Mouse (Mus musculus) hindbrain, embryonic 10.5 days (tissue): ENCODE measurements around the gene Fgf22. TPM values are rescaled to one million over a fixed set of nuclear protein-coding genes. Genes with fewer than 3 reads are reported as not detected.

ENCODE experiments used
- DNase-seq: peaks from one replicate; pipeline ENCODE4 v3.0.0-alpha.2; 2017; ENCODE audit warnings: low spot score
- H3K27ac ChIP-seq: fragments of 300-500 bp; sonication (generic); 2 replicates; pipeline ENCODE4 v1.5.1; 2016; ENCODE audit warnings: mild to moderate bottlenecking, moderate library complexity
- H3K27me3 ChIP-seq: fragments of 300-500 bp; sonication (generic); 2 replicates; pipeline ENCODE4 v1.6.1; 2016; ENCODE audit warnings: mild to moderate bottlenecking; ENCODE audit not compliant: poor library complexity, insufficient read depth, severe bottlenecking
- H3K36me3 ChIP-seq: fragments of 300-500 bp; sonication (generic); 2 replicates; pipeline ENCODE4 v1.6.1; 2016; ENCODE audit warnings: mild to moderate bottlenecking, moderate library complexity
- H3K4me1 ChIP-seq: fragments of 300-500 bp; sonication (generic); replicated peaks from 2 replicates; pipeline ENCODE4 v1.6.1; 2016; ENCODE audit warnings: mild to moderate bottlenecking
- H3K4me3 ChIP-seq: fragments of 300-500 bp; sonication (generic); 2 replicates; pipeline ENCODE4 v1.5.1; 2016; ENCODE audit warnings: mild to moderate bottlenecking, moderate library complexity
- H3K9me3 ChIP-seq: fragments of 300-500 bp; sonication (generic); 2 replicates; pipeline ENCODE4 v1.6.1; 2016; ENCODE audit warnings: mild to moderate bottlenecking, moderate library complexity
- WGBS: fragments of 180-500 bp; shearing (Covaris S2); methylation state at CpG from one replicate; pipeline ENCODE4 v1.1.7; 2016; 5-methylcytosine and 5-hydroxymethylcytosine counted together
- polyA plus RNA-seq: library from polyadenylated mRNA; unstranded; fragments of >200 nt; fragmentation: Nextera tagmentation; extraction: Ambion mirVana; gene quantifications from 2 replicates; pipeline ENCODE4 v1.2.1, GENCODE M21; 2016

Fgf22 gene
- polyA plus RNA-seq, 1 experiment from 2014 or later = 0.55 TPM

- no peak for DNase-seq
- H3K4me3 ChIP-seq = peak overlapping the region; percentile 68
- peaks cover 7% of the 10 kb centered on the region; the same call in 1 of the 2 replicates for H3K36me3 ChIP-seq
- WGBS = under 1% methylated on average over 44 of the region's 44 CpGs
- peaks cover 64% of the 10 kb centered on the region for H3K27me3 ChIP-seq
- H3K27ac ChIP-seq = peak overlapping the region; percentile 64
- peaks cover 25% of the 10 kb centered on the region for H3K4me1 ChIP-seq
- H3K9me3 ChIP-seq = no peaks in the 10 kb centered on the region
Measured at GRCm38 (mm10) chr10:79716988-79717355, 37.9 kb upstream of the Fgf22 start.

GRCm38 (mm10) chr10:79717640-79718357, 37.1 kb upstream of the Fgf22 start:
- DNase-seq = peak; percentile 76
- H3K27ac ChIP-seq = no peak overlapping the region
- 6% methylated on average over 43 of the region's 43 CpGs for WGBS
- peaks cover 64% of the 10 kb centered on the region for H3K27me3 ChIP-seq
- no peaks in the 10 kb centered on the region for H3K9me3 ChIP-seq
- peaks cover 28% of the 10 kb centered on the region for H3K4me1 ChIP-seq
- no peaks in the 10 kb centered on the region for H3K36me3 ChIP-seq
- H3K4me3 ChIP-seq = peak overlapping the region; percentile 68

GRCm38 (mm10) chr10:79721089-79721488, 33.8 kb upstream of the Fgf22 start:
- Histone ChIP-seq H3K4me3 (no peak overlapping the region), H3K27ac (no peak overlapping the region), H3K4me1 (peaks cover 34% of the 10 kb centered on the region), H3K27me3 (peaks cover 41% of the 10 kb centered on the region), H3K9me3 (no peaks in the 10 kb centered on the region), H3K36me3 (no peaks in the 10 kb centered on the region)
- WGBS = 60% methylated on average over 5 of the region's 5 CpGs
- no peak for DNase-seq

GRCm38 (mm10) chr10:79723047-79723446, 31.8 kb upstream of the Fgf22 start:
- Histone ChIP-seq H3K27ac (no peak overlapping the region), H3K9me3 (0 out of 2 replicates have a peak, but pooled peaks cover 3% of the 10 kb centered on the region), H3K27me3 (peaks cover 22% of the 10 kb centered on the region), H3K36me3 (no peaks in the 10 kb centered on the region), H3K4me3 (no peak overlapping the region), H3K4me1 (peaks cover 21% of the 10 kb centered on the region)
- 53% methylated on average over 6 of the region's 6 CpGs for WGBS
- no peak for DNase-seq

GRCm38 (mm10) chr10:79723692-79724091, 31.2 kb upstream of the Fgf22 start:
- Histone ChIP-seq H3K36me3 (no peaks in the 10 kb centered on the region), H3K4me1 (peaks cover 27% of the 10 kb centered on the region), H3K4me3 (no peak overlapping the region), H3K27ac (no peak overlapping the region), H3K27me3 (peaks cover 15% of the 10 kb centered on the region), H3K9me3 (0 out of 2 replicates have a peak, but pooled peaks cover 3% of the 10 kb centered on the region)
- DNase-seq = no peak
- WGBS = 89% methylated on average over 7 of the region's 7 CpGs

GRCm38 (mm10) chr10:79726090-79726489, 28.8 kb upstream of the Fgf22 start:
- H3K27ac ChIP-seq = no peak overlapping the region
- 0 out of 2 replicates have a peak, but pooled peaks cover 3% of the 10 kb centered on the region for H3K9me3 ChIP-seq
- peak; percentile 50 for DNase-seq
- no peak overlapping the region for H3K4me3 ChIP-seq
- 29% methylated on average over 11 of the region's 11 CpGs for WGBS
- H3K36me3 ChIP-seq = no peaks in the 10 kb centered on the region
- H3K27me3 ChIP-seq = no peaks in the 10 kb centered on the region
- H3K4me1 ChIP-seq = peaks cover 30% of the 10 kb centered on the region

GRCm38 (mm10) chr10:79728323-79729249, 26.3 kb upstream of the Fgf22 start:
- H3K9me3 ChIP-seq = peaks cover 7% of the 10 kb centered on the region; the same call in 1 of the 2 replicates
- DNase-seq = no peak
- no peak overlapping the region for H3K4me3 ChIP-seq
- H3K27me3 ChIP-seq = no peaks in the 10 kb centered on the region
- H3K4me1 ChIP-seq = peaks cover 22% of the 10 kb centered on the region
- no peak overlapping the region for H3K27ac ChIP-seq
- peaks cover 15% of the 10 kb centered on the region for H3K36me3 ChIP-seq
- 75% methylated on average over 28 of the region's 28 CpGs for WGBS

GRCm38 (mm10) chr10:79729357-79729965, 25.4 kb upstream of the Fgf22 start:
- Histone ChIP-seq H3K4me1 (peaks cover 18% of the 10 kb centered on the region), H3K9me3 (peaks cover 7% of the 10 kb centered on the region; the same call in 1 of the 2 replicates), H3K4me3 (no peak overlapping the region), H3K36me3 (peaks cover 24% of the 10 kb centered on the region), H3K27ac (no peak overlapping the region), H3K27me3 (peaks cover 4% of the 10 kb centered on the region)
- WGBS = 86% methylated on average over 13 of the region's 13 CpGs
- DNase-seq = no peak

GRCm38 (mm10) chr10:79732500-79732899, 22.4 kb upstream of the Fgf22 start:
- peaks cover 20% of the 10 kb centered on the region; the same call in 1 of the 2 replicates for H3K9me3 ChIP-seq
- peak; percentile 38 for DNase-seq
- H3K36me3 ChIP-seq = peaks cover 54% of the 10 kb centered on the region
- no peak overlapping the region for H3K4me3 ChIP-seq
- H3K27ac ChIP-seq = no peak overlapping the region
- peaks cover 31% of the 10 kb centered on the region for H3K27me3 ChIP-seq
- WGBS = 94% methylated on average over 1 of the region's 1 CpGs
- peaks cover 23% of the 10 kb centered on the region for H3K4me1 ChIP-seq

- Histone ChIP-seq H3K27ac (no peak overlapping the region), H3K36me3 (peaks cover 68% of the 10 kb centered on the region), H3K4me3 (no peak overlapping the region), H3K9me3 (peaks cover 32% of the 10 kb centered on the region; the same call in 1 of the 2 replicates), H3K27me3 (peaks cover 31% of the 10 kb centered on the region), H3K4me1 (peaks cover 14% of the 10 kb centered on the region)
- no peak for DNase-seq
- 95% methylated on average over 15 of the region's 15 CpGs for WGBS
Measured at GRCm38 (mm10) chr10:79733847-79734246, 21.0 kb upstream of the Fgf22 start.

GRCm38 (mm10) chr10:79735361-79735760, 19.5 kb upstream of the Fgf22 start:
- WGBS = 37% methylated on average over 52 of the region's 52 CpGs
- peaks cover 83% of the 10 kb centered on the region for H3K36me3 ChIP-seq
- H3K9me3 ChIP-seq = peaks cover 47% of the 10 kb centered on the region
- peaks cover 31% of the 10 kb centered on the region for H3K27me3 ChIP-seq
- no peak overlapping the region for H3K27ac ChIP-seq
- peaks cover 12% of the 10 kb centered on the region for H3K4me1 ChIP-seq
- peak overlapping the region; percentile 18; the same call in 1 of the 2 replicates for H3K4me3 ChIP-seq
- DNase-seq = no peak

- 86% methylated on average over 14 of the region's 14 CpGs for WGBS
- Histone ChIP-seq H3K27ac (no peak overlapping the region), H3K9me3 (peaks cover 53% of the 10 kb centered on the region), H3K4me3 (no peak overlapping the region), H3K4me1 (peaks cover 18% of the 10 kb centered on the region), H3K27me3 (peaks cover 31% of the 10 kb centered on the region), H3K36me3 (peaks cover 96% of the 10 kb centered on the region)
- DNase-seq = no peak
Measured at GRCm38 (mm10) chr10:79736706-79737105, 18.2 kb upstream of the Fgf22 start.
